ENCODE assay signal across 28 mouse cellular contexts in the genomic region with DNA sequence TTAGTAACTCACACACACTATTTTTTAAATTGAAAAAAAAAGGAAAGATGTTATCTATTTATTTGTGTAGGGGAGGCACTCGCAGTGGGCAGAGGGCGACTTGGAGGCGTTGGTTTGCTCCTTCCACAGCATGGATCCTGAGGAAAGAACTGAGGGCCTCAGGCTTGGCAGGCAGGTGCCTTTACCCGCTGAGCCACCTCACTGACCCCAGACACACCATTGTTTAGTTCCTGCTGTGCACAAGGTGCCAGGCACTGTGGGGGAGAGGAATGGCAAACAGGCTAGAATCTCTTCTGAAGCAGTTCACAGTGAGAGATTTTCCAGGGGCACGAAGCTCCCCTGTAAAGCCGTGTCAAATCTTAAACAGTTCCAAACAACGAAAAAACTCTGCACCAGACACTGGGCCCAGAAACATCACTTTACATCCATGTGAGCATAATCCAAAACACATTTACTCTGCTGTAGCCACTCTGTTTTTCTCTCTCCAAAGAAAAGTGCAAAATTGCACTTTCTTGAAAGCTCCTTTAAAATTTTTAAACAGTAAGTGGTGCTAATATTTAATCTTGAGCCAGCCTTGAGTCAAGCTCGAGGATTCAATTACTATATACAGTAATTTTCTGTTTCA. TPM values are rescaled to one million over a fixed set of nuclear protein-coding genes. Genes with fewer than 3 reads are reported as not detected.
DNase-seq lines count a peak whose midpoint lies in the region; ATAC-seq and TF ChIP-seq lines count a peak whose summit lies in the region.
"Had no signal": no experiment of that assay in that cellular context is flagged by ENCODE, and none has a peak within 500 bp of the region (broad histone marks: within the 10 kb centered on the region; RNA-seq: fewer than 3 reads in every experiment).

No protein-coding gene starts in this region.

- H3K4me2 ChIP-seq in embryonic facial prominence, embryonic 11.5 days (ENCODE audit: low read depth, low read length): 0 out of 2 replicates have a peak overlapping the region, but pooled peaks have one; percentile 1
- H3K4me2 ChIP-seq in embryonic facial prominence, embryonic 14.5 days (ENCODE audit: low read depth, low read length): 0 out of 2 replicates have a peak overlapping the region, but pooled peaks have one; percentile 20
- H3K4me2 ChIP-seq in limb, embryonic 15.5 days: no peak overlapping the region
- H3K4me2 ChIP-seq: forebrain, embryonic 15.5 days; hindbrain, embryonic 14.5 days; midbrain, embryonic 15.5 days had no signal

- H3K4me3 ChIP-seq in heart, embryonic 10.5 days: no peak overlapping the region
- H3K4me3 ChIP-seq in embryonic facial prominence, embryonic 11.5 days (ENCODE audit: low read depth, low read length): no peak overlapping the region
- H3K4me3 ChIP-seq in embryonic facial prominence, embryonic 14.5 days (ENCODE audit: low read depth, low read length): no peak overlapping the region
- no peak overlapping the region for H3K4me3 ChIP-seq in limb, embryonic 15.5 days
- H3K4me3 ChIP-seq in gastrocnemius, adult 2 months: no peak overlapping the region
- H3K4me3 ChIP-seq: erythroblast, embryonic 14.5 days; forebrain, embryonic 15.5 days; midbrain, embryonic 15.5 days had no signal

- no peaks in the 10 kb centered on the region for H3K27me3 ChIP-seq in heart, embryonic 10.5 days (ENCODE audit: insufficient read depth, poor library complexity, severe bottlenecking)
- no peaks in the 10 kb centered on the region for H3K27me3 ChIP-seq in embryonic facial prominence, embryonic 11.5 days (ENCODE audit: control insufficient read depth, insufficient read depth, low read length)
- no peaks in the 10 kb centered on the region for H3K27me3 ChIP-seq in embryonic facial prominence, embryonic 14.5 days (replicated peaks; ENCODE audit: control insufficient read depth, insufficient read depth, low read length)
- no peaks in the 10 kb centered on the region for H3K27me3 ChIP-seq in limb, embryonic 15.5 days
- H3K27me3 ChIP-seq: forebrain, embryonic 15.5 days; midbrain, embryonic 15.5 days had no signal

- no peaks in the 10 kb centered on the region for H3K36me3 ChIP-seq in heart, embryonic 10.5 days
- no peaks in the 10 kb centered on the region for H3K36me3 ChIP-seq in embryonic facial prominence, embryonic 11.5 days (replicated peaks; ENCODE audit: control insufficient read depth, insufficient read depth, low read depth, low read length)
- H3K36me3 ChIP-seq in embryonic facial prominence, embryonic 14.5 days (ENCODE audit: control insufficient read depth, insufficient read depth, low read length): no peaks in the 10 kb centered on the region
- no peaks in the 10 kb centered on the region for H3K36me3 ChIP-seq in limb, embryonic 15.5 days
- H3K36me3 ChIP-seq: forebrain, embryonic 15.5 days; midbrain, embryonic 15.5 days had no signal

- peak; percentile 55 for DNase-seq in heart, embryonic 10.5 days (ENCODE audit: low spot score)
- no peak for DNase-seq in heart, adult 8-10 months (ENCODE audit: low spot score)
- DNase-seq in embryonic facial prominence, embryonic 11.5 days (ENCODE audit: low spot score): peak; percentile 66
- peak; percentile 66 for DNase-seq in embryonic facial prominence, embryonic 14.5 days (ENCODE audit: low spot score)
- DNase-seq in gastrocnemius, adult 2 months: no peak
- DNase-seq in urinary bladder, postnatal 14 days (ENCODE audit: low spot score): no peak
- DNase-seq: cerebellum, adult 8-10 months; heart, postnatal 36 days; kidney, postnatal 36 days; left cerebral cortex, postnatal 4 days; right cerebral cortex, postnatal 14 days; thymus, postnatal 25 days had no signal

- H3K9ac ChIP-seq in embryonic facial prominence, embryonic 11.5 days (replicated peaks; ENCODE audit: low read length): no peak overlapping the region
- no peak overlapping the region for H3K9ac ChIP-seq in embryonic facial prominence, embryonic 14.5 days (ENCODE audit: low read depth, low read length)
- H3K9ac ChIP-seq in limb, embryonic 15.5 days: no peak overlapping the region
- H3K9ac ChIP-seq: forebrain, embryonic 15.5 days; hindbrain, embryonic 14.5 days; liver, embryonic 14.5 days; midbrain, embryonic 15.5 days had no signal

- WGBS in heart, embryonic 10.5 days: 29% methylated on average over 8 of the region's 8 CpGs
- 18% methylated on average over 8 of the region's 8 CpGs for WGBS in embryonic facial prominence, embryonic 11.5 days
- 18% methylated on average over 8 of the region's 8 CpGs for WGBS in embryonic facial prominence, embryonic 14.5 days
- WGBS in limb, embryonic 15.5 days: 23% methylated on average over 8 of the region's 8 CpGs

- no peak for ATAC-seq in embryonic facial prominence, embryonic 11.5 days (replicated peaks; ENCODE audit: insufficient number of reproducible peaks, low FRiP score, low TSS enrichment, low read depth)
- ATAC-seq in embryonic facial prominence, embryonic 14.5 days (ENCODE audit: low read depth): no peak
- ATAC-seq in limb, embryonic 15.5 days (ENCODE audit: insufficient number of reproducible peaks, low FRiP score, low TSS enrichment, low read depth): no peak
- ATAC-seq: forebrain, embryonic 15.5 days; intestine, embryonic 16.5 days; lung, postnatal 0 days; midbrain, embryonic 15.5 days had no signal

- no peak overlapping the region for H3K27ac ChIP-seq in heart, embryonic 10.5 days
- 0 out of 2 replicates have a peak overlapping the region, but pooled peaks have one; percentile 9 for H3K27ac ChIP-seq in embryonic facial prominence, embryonic 11.5 days (replicated peaks; ENCODE audit: low read depth, low read length)
- H3K27ac ChIP-seq in embryonic facial prominence, embryonic 14.5 days (replicated peaks; ENCODE audit: low read depth, low read length): peak overlapping the region; percentile 83
- peak overlapping the region; percentile 75 for H3K27ac ChIP-seq in limb, embryonic 15.5 days
- no peak overlapping the region for H3K27ac ChIP-seq in gastrocnemius, adult 2 months
- H3K27ac ChIP-seq: forebrain, embryonic 15.5 days; hindbrain, embryonic 14.5 days; liver, embryonic 14.5 days; midbrain, embryonic 15.5 days had no signal

- intact Hi-C loops in gastrocnemius, adult 2 months (cut with DNase I): no loop called here

- TF ChIP-seq CTCF in gastrocnemius, adult 2 months (IDR thresholded peaks at IDR 0.05): no peak

- no peaks in the 10 kb centered on the region for H3K9me3 ChIP-seq in heart, embryonic 10.5 days
- H3K9me3 ChIP-seq in embryonic facial prominence, embryonic 11.5 days (replicated peaks; ENCODE audit: control insufficient read depth, low read length): no peaks in the 10 kb centered on the region
- H3K9me3 ChIP-seq in embryonic facial prominence, embryonic 14.5 days (ENCODE audit: control insufficient read depth, low read length): no peaks in the 10 kb centered on the region
- H3K9me3 ChIP-seq in limb, embryonic 15.5 days: no peaks in the 10 kb centered on the region
- H3K9me3 ChIP-seq: midbrain, embryonic 15.5 days had no signal

- H3K4me1 ChIP-seq in heart, embryonic 10.5 days: no peaks in the 10 kb centered on the region
- no peaks in the 10 kb centered on the region for H3K4me1 ChIP-seq in embryonic facial prominence, embryonic 11.5 days (ENCODE audit: control insufficient read depth, insufficient read depth, low read length)
- peaks cover 28% of the 10 kb centered on the region for H3K4me1 ChIP-seq in embryonic facial prominence, embryonic 14.5 days (ENCODE audit: control insufficient read depth, insufficient read depth, low read length)
- H3K4me1 ChIP-seq in limb, embryonic 15.5 days: peaks cover 19% of the 10 kb centered on the region

RNA-seq across cellular contexts. Expression of a gene that starts 6.7 kb away (rescaled TPM):
- not detected in 2 replicates for polyA plus RNA-seq in heart, embryonic 10.5 days (2016; fragmentation: Nextera tagmentation; extraction: Ambion mirVana)
- total RNA-seq in heart, adult 8-10 months (2022): not detected
- polyA plus RNA-seq in embryonic facial prominence, embryonic 11.5 days (2014; fragmentation: Nextera tagmentation; extraction: Ambion mirVana): not detected in 2 replicates
- polyA plus RNA-seq in embryonic facial prominence, embryonic 14.5 days (2014; fragmentation: Nextera tagmentation; extraction: Ambion mirVana): not detected in 2 replicates
- not detected in 2 replicates for polyA plus RNA-seq in limb, embryonic 15.5 days (2015; fragmentation: Nextera tagmentation; extraction: Ambion mirVana)
- not detected for total RNA-seq in gastrocnemius, adult 2 months (2021)
- total RNA-seq: gastrocnemius, adult 18-20 months; heart, postnatal 36 days; left cerebral cortex, adult 18-20 months; left cerebral cortex, postnatal 4 days; megakaryocyte progenitor cell, adult 5-6 weeks; neutrophil, adult 5-6 weeks had no signal
- polyA plus RNA-seq: C2C12; erythroblast, embryonic 14.5 days; forebrain, embryonic 15.5 days; heart, embryonic 14.5 days; hindbrain, embryonic 14.5 days; intestine, embryonic 16.5 days; kidney, embryonic 14.5 days; liver, embryonic 14.5 days; lung, postnatal 0 days; midbrain, embryonic 15.5 days; spleen, adult 2 months had no signal

RNA-seq across cellular contexts. Expression of a gene that starts 43.5 kb away (rescaled TPM):
- polyA plus RNA-seq in heart, embryonic 10.5 days (2016; fragmentation: Nextera tagmentation; extraction: Ambion mirVana): 4.4 and 4.8 TPM in 2 replicates
- 10 to 100 TPM; 28.3 to 34.8 (median 32.0) TPM for total RNA-seq in heart, adult 8-10 months (2022)
- 5.3 and 6.8 TPM in 2 replicates for polyA plus RNA-seq in embryonic facial prominence, embryonic 11.5 days (2014; fragmentation: Nextera tagmentation; extraction: Ambion mirVana)
- 8.5 TPM in 2 replicates for polyA plus RNA-seq in embryonic facial prominence, embryonic 14.5 days (2014; fragmentation: Nextera tagmentation; extraction: Ambion mirVana)
- 5.2 and 6.2 TPM in 2 replicates for polyA plus RNA-seq in limb, embryonic 15.5 days (2015; fragmentation: Nextera tagmentation; extraction: Ambion mirVana)
- total RNA-seq in gastrocnemius, adult 2 months (2021): 10 to 100 TPM; 13.0 to 29.3 TPM

Comparison
In these comparisons a context has a peak if more than half of its experiments do, and no peak if none do; other contexts are left out.
1. DNase-seq: peak in heart, embryonic 10.5 days (single experiment), embryonic facial prominence, embryonic 11.5 days (single experiment) and embryonic facial prominence, embryonic 14.5 days (single experiment); none in heart, adult 8-10 months (single experiment), gastrocnemius, adult 2 months (single experiment) and urinary bladder, postnatal 14 days (single experiment).
2. H3K27ac ChIP-seq: peak in embryonic facial prominence, embryonic 11.5 days (single experiment), embryonic facial prominence, embryonic 14.5 days (single experiment) and limb, embryonic 15.5 days (single experiment); none in heart, embryonic 10.5 days (single experiment) and gastrocnemius, adult 2 months (single experiment).